Mouse (Mus musculus) cerebellum, adult 2 months (tissue): ENCODE data around the gene Terb2.

Source experiments
- CTCF ChIP-seq: fragments of 200-500 bp; IDR thresholded peaks from 2 replicates; pipeline ENCODE4 v1.5.1; 2011; ENCODE audit warnings: low read depth, mild to moderate bottlenecking, control low read depth, low read length, moderate library complexity, borderline replicate concordance; ENCODE audit not compliant: insufficient read depth
- POLR2A ChIP-seq: fragments of 200-500 bp; IDR thresholded peaks from 2 replicates; pipeline ENCODE4 v1.6.1; 2011; ENCODE audit warnings: low read length, control low read depth, borderline replicate concordance; ENCODE audit not compliant: insufficient read depth

DNA sequence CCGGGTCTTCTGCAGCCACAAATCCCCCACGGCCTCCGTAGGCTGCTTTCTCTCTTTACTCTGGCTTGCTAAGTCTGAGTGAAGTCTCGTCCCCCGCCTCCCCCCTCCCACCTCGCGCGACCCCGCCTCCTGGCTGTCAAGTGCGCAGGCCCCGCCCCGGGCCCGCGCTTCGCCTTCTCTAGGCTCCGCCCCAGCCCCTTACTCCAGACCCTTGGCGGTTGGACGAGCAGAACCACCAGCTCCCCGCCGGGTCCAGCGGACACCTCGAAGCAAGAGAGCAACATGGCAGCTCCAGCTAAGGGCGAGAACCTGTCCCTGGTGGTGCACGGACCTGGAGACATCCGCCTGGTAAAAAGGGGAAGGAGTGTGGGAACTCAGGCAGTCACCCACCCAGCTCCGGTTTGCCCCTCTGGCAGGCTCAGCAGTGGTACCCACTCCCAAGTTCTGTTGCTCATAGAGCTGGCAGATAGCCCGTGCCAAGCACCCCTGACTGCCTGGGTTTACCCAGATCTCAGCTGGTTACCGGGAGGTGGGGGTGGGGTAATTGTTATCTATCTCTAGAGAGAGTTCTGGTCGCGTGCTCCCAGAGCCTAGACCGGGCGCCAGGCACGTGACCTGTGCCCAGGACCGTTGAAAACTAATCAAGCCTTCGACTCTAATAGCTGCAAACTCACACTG is 48.7 kb downstream of the Terb2 start, which contains the start of gene Sord:
- no peak for TF ChIP-seq CTCF
- TF ChIP-seq POLR2A, result no peak; the same call in 1 of the 2 replicates
